Mouse (Mus musculus): Measurements from ENCODE around the gene Cox8b. TPM values are rescaled to one million over a fixed set of nuclear protein-coding genes. Genes with fewer than 3 reads are reported as not detected.

Gene Cox8b
- polyA plus RNA-seq, 1 experiment from 2014 or later: 1.2 TPM

- no peak for ATAC-seq
- H3K4me2 ChIP-seq (ENCODE audit: low read depth, low read length): no peak within 1 kb of the TSS
Measured at GRCm38 (mm10) chr7:140920418-140921029, 20.3 kb upstream of the Cox8b start, which contains the start of gene Nlrp6. Nlrp6 (plus strand) TSS chr7:140920902.

DNA sequence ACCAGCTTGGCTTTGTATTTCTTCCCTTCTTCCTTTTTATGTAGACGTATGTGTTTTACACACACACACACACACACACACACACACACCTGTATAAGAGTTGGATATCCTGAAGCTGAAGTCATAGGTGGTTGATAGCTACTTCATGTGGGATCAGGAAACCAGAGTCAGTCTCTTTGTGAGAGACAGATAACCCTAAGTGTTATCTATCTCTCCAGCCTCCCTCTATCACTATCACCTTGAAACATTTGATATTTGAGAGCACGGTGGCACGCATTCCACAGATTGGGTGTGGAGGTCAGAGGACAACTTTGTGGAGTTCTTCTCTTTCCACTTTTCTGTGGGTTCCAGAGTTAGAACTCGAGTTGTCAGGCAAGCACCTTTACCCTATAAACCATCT lies 19.7 kb upstream of the Cox8b start:
- Histone ChIP-seq H3K9ac (replicated peaks) (no peak overlapping the region), H3K27ac (ENCODE audit: low read depth) (no peak overlapping the region), H3K4me3 (ENCODE audit: low read depth, low read length) (no peak overlapping the region), H3K4me1 (ENCODE audit: insufficient read depth) (peaks cover 11% of the 10 kb centered on the region), H3K27me3 (ENCODE audit: insufficient read depth, low read length) (peaks cover 27% of the 10 kb centered on the region), H3K36me3 (replicated peaks; ENCODE audit: insufficient read depth, low read length) (no peaks in the 10 kb centered on the region; the same call in 1 of the 2 replicates), H3K9me3 (ENCODE audit: low read length) (no peaks in the 10 kb centered on the region), H3K4me2 (ENCODE audit: low read depth, low read length) (no peak overlapping the region)
- TF ChIP-seq CTCF (IDR thresholded peaks at IDR 0.05; ENCODE audit: low read depth) (no peak), EP300 (IDR thresholded peaks at IDR 0.05; ENCODE audit: low read depth) (no peak)
- 33% methylated on average over 4 of the region's 4 CpGs for WGBS (ENCODE audit: insufficient replicate concordance)
- DNase-seq: no peak
- ATAC-seq: no peak

More at GRCm38 (mm10) chr7:140920418-140921029, 20.3 kb upstream of the Cox8b start, which contains the start of gene Nlrp6:
- Histone ChIP-seq H3K36me3 (replicated peaks; ENCODE audit: insufficient read depth, low read length) (no peaks in the 10 kb centered on the region; the same call in 1 of the 2 replicates), H3K4me3 (ENCODE audit: low read depth, low read length) (no peak within 1 kb of the TSS), H3K27ac (ENCODE audit: low read depth) (no peak within 1 kb of the TSS), H3K4me1 (ENCODE audit: insufficient read depth) (peaks cover 11% of the 10 kb centered on the region), H3K9me3 (ENCODE audit: low read length) (no peaks in the 10 kb centered on the region), H3K9ac (replicated peaks) (no peak within 1 kb of the TSS), H3K27me3 (ENCODE audit: insufficient read depth, low read length) (peaks cover 27% of the 10 kb centered on the region)
- WGBS (ENCODE audit: insufficient replicate concordance): 57% methylated on average over 8 of the region's 8 CpGs
- DNase-seq: no peak
- TF ChIP-seq EP300 (IDR thresholded peaks at IDR 0.05; ENCODE audit: low read depth): no peak

DNA sequence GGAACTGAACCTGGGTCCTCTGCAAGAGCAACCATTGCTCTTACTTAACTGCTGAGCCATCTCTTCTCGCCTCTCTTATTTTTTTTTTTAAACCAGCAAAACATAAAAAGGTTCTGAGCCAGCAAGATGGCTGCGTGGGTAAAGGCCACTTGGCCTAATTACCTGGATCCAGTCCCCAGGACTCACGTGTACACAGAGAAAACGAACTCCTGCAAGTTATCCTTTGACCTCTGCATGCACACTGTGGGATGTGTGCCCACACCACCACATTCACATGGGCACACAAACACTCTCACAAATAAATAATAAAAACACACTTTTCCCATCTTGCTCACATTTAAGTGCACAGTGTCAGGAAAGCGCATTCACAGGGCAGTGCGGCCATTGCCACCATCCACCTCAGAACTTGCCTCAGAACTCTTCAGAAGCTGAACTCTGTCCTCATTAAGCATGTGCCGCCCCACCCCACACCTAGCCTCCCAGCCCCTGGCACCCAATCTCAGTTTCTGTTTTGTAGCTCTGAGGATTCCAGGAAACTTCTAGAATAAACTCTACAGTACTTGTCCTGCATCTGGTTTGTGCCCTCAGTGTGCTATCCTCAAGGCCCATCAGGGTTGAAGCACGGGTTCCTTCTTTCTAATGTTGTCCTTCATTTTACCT lies 13.9 kb upstream of the Cox8b start:
- WGBS (ENCODE audit: insufficient replicate concordance): 75% methylated on average over 8 of the region's 8 CpGs
- ATAC-seq: no peak

GRCm38 (mm10) chr7:140912846-140913482 lies 12.7 kb upstream of the Cox8b start:
- H3K4me2 ChIP-seq (ENCODE audit: low read depth, low read length): peak overlapping the region; percentile 13; the same call in 1 of the 2 replicates

More for the DNA sequence above, 13.9 kb upstream of the Cox8b start:
- Histone ChIP-seq H3K4me3 (ENCODE audit: low read depth, low read length) (no peak overlapping the region), H3K4me1 (ENCODE audit: insufficient read depth) (peaks cover 11% of the 10 kb centered on the region), H3K36me3 (replicated peaks; ENCODE audit: insufficient read depth, low read length) (no peaks in the 10 kb centered on the region), H3K27ac (ENCODE audit: low read depth) (peak overlapping the region; percentile 83), H3K9ac (replicated peaks) (no peak overlapping the region), H3K4me2 (ENCODE audit: low read depth, low read length) (no peak overlapping the region), H3K27me3 (ENCODE audit: insufficient read depth, low read length) (no peaks in the 10 kb centered on the region), H3K9me3 (ENCODE audit: low read length) (no peaks in the 10 kb centered on the region)
- DNase-seq: no peak
- TF ChIP-seq EP300 (IDR thresholded peaks at IDR 0.05; ENCODE audit: low read depth) (no peak), CTCF (IDR thresholded peaks at IDR 0.05; ENCODE audit: low read depth) (no peak)

GRCm38 (mm10) chr7:140912293-140912692 lies 12.0 kb upstream of the Cox8b start:
- TF ChIP-seq EP300 (IDR thresholded peaks at IDR 0.05; ENCODE audit: low read depth) (no peak), CTCF (IDR thresholded peaks at IDR 0.05; ENCODE audit: low read depth) (no peak)
- DNase-seq: no peak
- WGBS (ENCODE audit: insufficient replicate concordance): 51% methylated on average over 3 of the region's 3 CpGs
- Histone ChIP-seq H3K4me1 (ENCODE audit: insufficient read depth) (peaks cover 11% of the 10 kb centered on the region), H3K4me3 (ENCODE audit: low read depth, low read length) (no peak overlapping the region), H3K27me3 (ENCODE audit: insufficient read depth, low read length) (no peaks in the 10 kb centered on the region), H3K36me3 (replicated peaks; ENCODE audit: insufficient read depth, low read length) (no peaks in the 10 kb centered on the region), H3K4me2 (ENCODE audit: low read depth, low read length) (peak overlapping the region; percentile 2; the same call in 1 of the 2 replicates), H3K9me3 (ENCODE audit: low read length) (no peaks in the 10 kb centered on the region), H3K27ac (ENCODE audit: low read depth) (peak overlapping the region; percentile 83), H3K9ac (replicated peaks) (no peak overlapping the region)
- ATAC-seq: no peak

More at GRCm38 (mm10) chr7:140912846-140913482, 12.7 kb upstream of the Cox8b start:
- Histone ChIP-seq H3K36me3 (replicated peaks; ENCODE audit: insufficient read depth, low read length) (no peaks in the 10 kb centered on the region), H3K27ac (ENCODE audit: low read depth) (peak overlapping the region; percentile 83), H3K4me3 (ENCODE audit: low read depth, low read length) (no peak overlapping the region), H3K9me3 (ENCODE audit: low read length) (no peaks in the 10 kb centered on the region), H3K9ac (replicated peaks) (no peak overlapping the region), H3K4me1 (ENCODE audit: insufficient read depth) (peaks cover 11% of the 10 kb centered on the region), H3K27me3 (ENCODE audit: insufficient read depth, low read length) (no peaks in the 10 kb centered on the region)
- no peak for DNase-seq
- TF ChIP-seq CTCF (IDR thresholded peaks at IDR 0.05; ENCODE audit: low read depth): no peak
- TF ChIP-seq EP300 (IDR thresholded peaks at IDR 0.05; ENCODE audit: low read depth): no peak
- peak; percentile 26; the same call in 1 of the 2 replicates for ATAC-seq
- WGBS (ENCODE audit: insufficient replicate concordance): 63% methylated on average over 5 of the region's 5 CpGs

DNA sequence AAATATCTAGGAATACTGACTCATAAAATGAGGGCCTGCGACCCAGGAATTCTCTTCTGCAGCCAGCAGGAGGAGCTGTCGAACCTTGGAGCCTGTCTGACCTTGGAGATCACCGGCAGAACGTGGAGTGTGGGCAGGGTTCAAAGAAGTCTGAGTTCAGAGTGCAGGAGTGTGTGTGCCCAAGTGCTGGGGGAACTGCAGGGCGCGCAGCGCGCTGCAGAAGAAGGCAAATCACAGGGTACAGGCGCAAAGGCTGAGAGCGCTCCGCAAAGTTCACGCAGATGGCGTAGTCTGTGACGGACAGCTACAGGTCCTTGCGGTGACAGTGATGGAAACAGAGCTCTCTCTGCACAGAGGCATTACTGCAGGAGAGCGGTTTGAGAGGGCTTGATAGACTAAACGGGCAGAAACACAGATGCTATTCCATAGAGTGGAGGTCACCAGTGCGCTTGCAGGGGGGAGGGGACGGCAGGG lies 8.4 kb upstream of the Cox8b start:
- DNase-seq: peak; percentile 81
- Histone ChIP-seq H3K36me3 (replicated peaks; ENCODE audit: insufficient read depth, low read length) (no peaks in the 10 kb centered on the region), H3K9ac (replicated peaks) (no peak overlapping the region; the same call in 1 of the 2 replicates), H3K27ac (ENCODE audit: low read depth) (peak overlapping the region; percentile 86), H3K27me3 (ENCODE audit: insufficient read depth, low read length) (no peaks in the 10 kb centered on the region), H3K4me2 (ENCODE audit: low read depth, low read length) (peak overlapping the region; percentile 75), H3K4me3 (ENCODE audit: low read depth, low read length) (peak overlapping the region; percentile 39), H3K9me3 (ENCODE audit: low read length) (no peaks in the 10 kb centered on the region), H3K4me1 (ENCODE audit: insufficient read depth) (peaks cover 8% of the 10 kb centered on the region)
- 1% methylated on average over 19 of the region's 19 CpGs for WGBS (ENCODE audit: insufficient replicate concordance)
- peak; percentile 46 for ATAC-seq
- TF ChIP-seq CTCF (IDR thresholded peaks at IDR 0.05; ENCODE audit: low read depth) (peak; percentile 87), EP300 (IDR thresholded peaks at IDR 0.05; ENCODE audit: low read depth) (no peak)

Data from liver, postnatal 0 days (tissue).